Mouse (Mus musculus): ENCODE data around the gene Banf1. TPM values are rescaled to one million over a fixed set of nuclear protein-coding genes. Genes with fewer than 3 reads are reported as not detected.

Gene Banf1
- total RNA-seq, 2 experiments from 2014 or later: 127 to 128 TPM

Other genes with a start within 250 kb of the Banf1 start
- 10 to 100 TPM; 58.6 to 61.0 TPM for gene Klc2, start 248.6 kb downstream of the Banf1 start, total RNA-seq (2021)
- 1 to 10 TPM; 6.5 to 8.2 TPM for gene Pacs1, start 94.0 kb downstream of the Banf1 start, total RNA-seq (2021)
- 10 to 100 TPM; 66.7 to 68.2 TPM for gene Sf3b2, start 71.7 kb downstream of the Banf1 start, total RNA-seq (2021)
- gene Gal3st3, start 68.8 kb downstream of the Banf1 start, total RNA-seq (2021): not detected
- not detected for gene Catsper1, start 31.4 kb downstream of the Banf1 start, total RNA-seq (2021)
- 10 to 100 TPM; 47.6 to 50.7 TPM for gene Cst6, start 17.6 kb downstream of the Banf1 start, total RNA-seq (2021)
- 10 to 100 TPM; 16.3 to 16.5 TPM for gene Eif1ad, start 427 bp downstream of the Banf1 start, total RNA-seq (2021)
- gene Sart1, start 21.5 kb upstream of the Banf1 start, total RNA-seq (2021): 10 to 100 TPM; 36.5 to 38.8 TPM
- gene Tsga10ip, start 35.4 kb upstream of the Banf1 start, total RNA-seq (2021): 1 to 10 TPM; 1.2 to 1.3 TPM
- 100 to 1,000 TPM; 587 to 651 TPM for gene Drap1, start 57.8 kb upstream of the Banf1 start, total RNA-seq (2021)
- gene AI837181, start 58.0 kb upstream of the Banf1 start, total RNA-seq (2021): 10 to 100 TPM; 32.9 to 36.2 TPM
- under 1 TPM; 0.17 to 0.34 TPM for gene Fosl1, start 80.4 kb upstream of the Banf1 start, total RNA-seq (2021)
- 1 to 10 TPM; 4.0 to 5.1 TPM for gene Ccdc85b, start 90.7 kb upstream of the Banf1 start, total RNA-seq (2021)
- gene Fibp, start 93.4 kb upstream of the Banf1 start, total RNA-seq (2021): 10 to 100 TPM; 33.7 to 38.5 TPM
- gene Ctsw, start 101.3 kb upstream of the Banf1 start, total RNA-seq (2021): not detected
- gene Efemp2, start 106.8 kb upstream of the Banf1 start, total RNA-seq (2021): 1 to 10 TPM; 4.0 to 5.6 TPM
- gene Mus81, start 121.2 kb upstream of the Banf1 start, total RNA-seq (2021): 10 to 100 TPM; 18.3 to 22.1 TPM
- gene Cfl1, start 123.3 kb upstream of the Banf1 start, total RNA-seq (2021): 10 to 100 TPM; 48.4 to 74.2 TPM
- under 1 TPM; 0.21 to 0.30 TPM for gene 1700020D05Rik, start 136.6 kb upstream of the Banf1 start, total RNA-seq (2021)
- gene Snx32, start 143.4 kb upstream of the Banf1 start, total RNA-seq (2021): 1 to 10 TPM; 5.5 to 5.8 TPM
- not detected for gene Ovol1, start 193.5 kb upstream of the Banf1 start, total RNA-seq (2021)
- gene Ap5b1, start 200.9 kb upstream of the Banf1 start, total RNA-seq (2021): 1 to 10 TPM; 1.7 to 2.5 TPM
- 10 to 100 TPM; 40.7 to 50.1 TPM for gene Rnaseh2c, start 234.7 kb upstream of the Banf1 start, total RNA-seq (2021)
- 10 to 100 TPM; 24.0 to 26.0 TPM for gene Kat5, start 243.1 kb upstream of the Banf1 start, total RNA-seq (2021)